Mouse (Mus musculus) MEL (cell line): ENCODE measurements around the gene Cdh19. TPM values are rescaled to one million over a fixed set of nuclear protein-coding genes. Genes with fewer than 3 reads are reported as not detected.

Experiments
- DNase-seq: peaks from one replicate; pipeline ENCODE4 v3.0.0; 2011; ENCODE audit warnings: low read depth, low spot score
- H3K27ac ChIP-seq: 2 replicates; pipeline ENCODE4 v1.5.1; 2012; ENCODE audit warnings: low read depth, mild to moderate bottlenecking, control low read depth, low read length, moderate library complexity; ENCODE audit not compliant: control insufficient read depth
- H3K27me3 ChIP-seq, 2 experiments: fragments of 150-350 bp in 1 of 2; sonication (generic) in 1 of 2; 2 replicates each; pipeline ENCODE4 v1.6.1; 2012; ENCODE audit warnings: low read length in 2 of 2, mild to moderate bottlenecking in 2 of 2, improper control_type of control experiment in 1 of 2, moderate library complexity in 1 of 2; ENCODE audit not compliant: insufficient read depth in 2 of 2, control insufficient read depth in 1 of 2
- H3K36me3 ChIP-seq, 2 experiments: 2 replicates each; pipeline ENCODE4 v1.6.1; 2012 to 2014; ENCODE audit warnings: low read length in 2 of 2, improper control_type of control experiment in 1 of 2, inconsistent platforms in 1 of 2, mild to moderate bottlenecking in 1 of 2; ENCODE audit not compliant: insufficient read depth in 2 of 2, control insufficient read depth in 1 of 2
- H3K4me1 ChIP-seq, 2 experiments: fragments of 150-350 bp in 1 of 2; sonication (generic) in 1 of 2; 2 replicates each; pipeline ENCODE4 v1.6.1; 2012; ENCODE audit warnings: low read length in 2 of 2, improper control_type of control experiment in 1 of 2, mild to moderate bottlenecking in 1 of 2; ENCODE audit not compliant: insufficient read depth in 2 of 2, control insufficient read depth in 1 of 2
- H3K4me3 ChIP-seq, 2 experiments: fragments of 150-350 bp in 1 of 2; sonication (generic) in 1 of 2; 2 replicates each; pipeline ENCODE4 v1.5.1; 2012; ENCODE audit warnings: low read depth in 2 of 2, low read length in 2 of 2, mild to moderate bottlenecking in 2 of 2, moderate library complexity in 2 of 2, control low read depth in 1 of 2, improper control_type of control experiment in 1 of 2; ENCODE audit not compliant: control insufficient read depth in 1 of 2, insufficient read depth in 1 of 2
- H3K79me2 ChIP-seq: 2 replicates; pipeline ENCODE4 v1.6.1; 2012; ENCODE audit warnings: mild to moderate bottlenecking, low read length, moderate library complexity; ENCODE audit not compliant: control insufficient read depth, poor library complexity, insufficient read depth
- H3K9ac ChIP-seq: 2 replicates; pipeline ENCODE4 v1.6.1; 2012; ENCODE audit warnings: low read depth, mild to moderate bottlenecking, control low read depth, low read length, moderate library complexity; ENCODE audit not compliant: control insufficient read depth, poor library complexity, severe bottlenecking
- H3K9me3 ChIP-seq: fragments of 150-350 bp; sonication (generic); replicated peaks from 2 replicates; pipeline ENCODE4 v1.6.1; 2012; ENCODE audit warnings: mild to moderate bottlenecking, low read length, improper control_type of control experiment, moderate library complexity; ENCODE audit not compliant: insufficient read depth
- BHLHE40 ChIP-seq: IDR thresholded peaks from 2 replicates; pipeline ENCODE4 v1.6.1; 2012; ENCODE audit warnings: low read depth, mild to moderate bottlenecking, inconsistent platforms, low read length, improper control_type of control experiment, borderline replicate concordance
- CHD1 ChIP-seq: IDR thresholded peaks from 2 replicates; pipeline ENCODE4 v1.6.1; 2012; ENCODE audit warnings: low read depth, mild to moderate bottlenecking, inconsistent platforms, low read length, improper control_type of control experiment
- CHD2 ChIP-seq: IDR thresholded peaks from 2 replicates; pipeline ENCODE4 v1.6.1; 2011; ENCODE audit warnings: low read length, improper control_type of control experiment
- CTCF ChIP-seq, 3 experiments: IDR thresholded peaks in 2 of 3; conservative IDR thresholded peaks in 1 of 3; 2 replicates each; pipeline ENCODE4 v1.5.1; 2011 to 2012; ENCODE audit warnings: low read length in 3 of 3, low read depth in 2 of 3, mild to moderate bottlenecking in 2 of 3, improper control_type of control experiment in 1 of 3, inconsistent platforms in 1 of 3, mixed read lengths in 1 of 3, moderate library complexity in 1 of 3; ENCODE audit not compliant: control insufficient read depth in 1 of 3, insufficient read depth in 1 of 3, poor library complexity in 1 of 3, severe bottlenecking in 1 of 3
- E2F4 ChIP-seq: IDR thresholded peaks from 2 replicates; pipeline ENCODE4 v1.6.1; 2011; ENCODE audit warnings: low read depth, low read length, improper control_type of control experiment, borderline replicate concordance
- ELF1 ChIP-seq: IDR thresholded peaks from 2 replicates; pipeline ENCODE4 v1.6.1; 2014; ENCODE audit warnings: low read depth, mild to moderate bottlenecking, inconsistent platforms, low read length, improper control_type of control experiment, moderate library complexity
- EP300 ChIP-seq, 2 experiments: IDR thresholded peaks; 2 replicates each; pipeline ENCODE4 v1.6.1; 2011; ENCODE audit warnings: improper control_type of control experiment in 2 of 2, low read length in 2 of 2, low read depth in 1 of 2, mild to moderate bottlenecking in 1 of 2
- ETS1 ChIP-seq: IDR thresholded peaks from 2 replicates; pipeline ENCODE4 v1.6.1; 2012; ENCODE audit warnings: low read depth, mild to moderate bottlenecking, inconsistent platforms, low read length, improper control_type of control experiment, moderate library complexity
- GABPA ChIP-seq: IDR thresholded peaks from 2 replicates; pipeline ENCODE4 v1.6.1; 2012; ENCODE audit warnings: low read depth, mild to moderate bottlenecking, inconsistent platforms, low read length, improper control_type of control experiment, moderate library complexity
- GATA1 ChIP-seq: IDR thresholded peaks from 2 replicates; pipeline ENCODE4 v1.6.1; 2011; ENCODE audit warnings: low read depth, low read length, improper control_type of control experiment
- HCFC1 ChIP-seq: IDR thresholded peaks from 2 replicates; pipeline ENCODE4 v1.6.1; 2012; ENCODE audit warnings: low read depth, mild to moderate bottlenecking, inconsistent platforms, low read length, improper control_type of control experiment, moderate library complexity
- JUND ChIP-seq: IDR thresholded peaks from 2 replicates; pipeline ENCODE4 v1.6.1; 2011; ENCODE audit warnings: low read depth, mild to moderate bottlenecking, improper control_type of control experiment, low read length
- KAT2A ChIP-seq: conservative IDR thresholded peaks from 2 replicates; pipeline ENCODE4 v1.6.1; 2012; ENCODE audit warnings: low read depth, low read length, improper control_type of control experiment, inconsistent platforms
- MAZ ChIP-seq: IDR thresholded peaks from 2 replicates; pipeline ENCODE4 v1.6.1; 2012; ENCODE audit warnings: low read depth, mild to moderate bottlenecking, inconsistent platforms, low read length, improper control_type of control experiment
- MEF2A ChIP-seq: IDR thresholded peaks from 2 replicates; pipeline ENCODE4 v1.6.1; 2014; ENCODE audit warnings: low read depth, mild to moderate bottlenecking, inconsistent platforms, low read length, improper control_type of control experiment; ENCODE audit not compliant: poor library complexity, insufficient replicate concordance, severe bottlenecking; ENCODE audit errors: extremely low read depth
- MXI1 ChIP-seq: IDR thresholded peaks from 2 replicates; pipeline ENCODE4 v1.6.1; 2011; ENCODE audit warnings: mild to moderate bottlenecking, low read depth, low read length, improper control_type of control experiment
- MYB ChIP-seq: IDR thresholded peaks from 2 replicates; pipeline ENCODE4 v1.6.1; 2011; ENCODE audit warnings: mild to moderate bottlenecking, low read depth, low read length, improper control_type of control experiment
- NELFE ChIP-seq: IDR thresholded peaks from 2 replicates; pipeline ENCODE4 v1.6.1; 2011; ENCODE audit warnings: low read depth, low read length, improper control_type of control experiment
- NRF1 ChIP-seq: IDR thresholded peaks from 2 replicates; pipeline ENCODE4 v1.6.1; 2014; ENCODE audit warnings: low read depth, mild to moderate bottlenecking, inconsistent platforms, low read length, improper control_type of control experiment, moderate library complexity; ENCODE audit not compliant: poor library complexity, insufficient read depth, severe bottlenecking
- POLR2AphosphoS2 ChIP-seq: IDR thresholded peaks from 2 replicates; pipeline ENCODE4 v1.6.1; 2011; ENCODE audit warnings: low read length, improper control_type of control experiment
- POLR2AphosphoS5 ChIP-seq: IDR thresholded peaks from 2 replicates; pipeline ENCODE4 v1.6.1; 2012; ENCODE audit warnings: low read depth, borderline replicate concordance, mild to moderate bottlenecking, inconsistent platforms, low read length, moderate library complexity, mixed read lengths
- RAD21 ChIP-seq: IDR thresholded peaks from 2 replicates; pipeline ENCODE4 v1.6.1; 2011; ENCODE audit warnings: mild to moderate bottlenecking, low read depth, low read length, improper control_type of control experiment
- RCOR1 ChIP-seq: IDR thresholded peaks from 2 replicates; pipeline ENCODE4 v1.6.1; 2012; ENCODE audit warnings: low read depth, mild to moderate bottlenecking, inconsistent platforms, low read length, improper control_type of control experiment
- SIN3A ChIP-seq: IDR thresholded peaks from 2 replicates; pipeline ENCODE4 v1.6.1; 2012; ENCODE audit warnings: low read length, improper control_type of control experiment, inconsistent platforms
- SMC3 ChIP-seq: IDR thresholded peaks from 2 replicates; pipeline ENCODE4 v1.6.1; 2011; ENCODE audit warnings: low read depth, low read length, improper control_type of control experiment
- TBP ChIP-seq: IDR thresholded peaks from 2 replicates; pipeline ENCODE4 v1.8.0; 2011; ENCODE audit warnings: low read depth, low read length, improper control_type of control experiment
- TCF12 ChIP-seq: IDR thresholded peaks from 2 replicates; pipeline ENCODE4 v1.6.1; 2014; ENCODE audit warnings: low read depth, mild to moderate bottlenecking, inconsistent platforms, low read length, improper control_type of control experiment, moderate library complexity
- UBTF ChIP-seq: IDR thresholded peaks from 2 replicates; pipeline ENCODE4 v1.6.1; 2012; ENCODE audit warnings: low read depth, mild to moderate bottlenecking, inconsistent platforms, low read length, improper control_type of control experiment, moderate library complexity, borderline replicate concordance; ENCODE audit not compliant: insufficient read depth
- USF1 ChIP-seq: IDR thresholded peaks from 2 replicates; pipeline ENCODE4 v1.6.1; 2014; ENCODE audit warnings: low read depth, mild to moderate bottlenecking, inconsistent platforms, low read length, improper control_type of control experiment, moderate library complexity
- USF2 ChIP-seq, 2 experiments: IDR thresholded peaks; 2 replicates each; pipeline ENCODE4 v1.6.1; 2011 to 2012; ENCODE audit warnings: improper control_type of control experiment in 2 of 2, low read length in 2 of 2, borderline replicate concordance in 1 of 2, inconsistent platforms in 1 of 2, low read depth in 1 of 2, mild to moderate bottlenecking in 1 of 2; ENCODE audit not compliant: insufficient read depth in 1 of 2
- ZC3H11A ChIP-seq: IDR thresholded peaks from 2 replicates; pipeline ENCODE4 v1.6.1; 2012; ENCODE audit warnings: low read depth, mild to moderate bottlenecking, inconsistent platforms, low read length, improper control_type of control experiment
- ZMIZ1 ChIP-seq: IDR thresholded peaks from 2 replicates; pipeline ENCODE4 v1.6.1; 2012; ENCODE audit warnings: low read depth, mild to moderate bottlenecking, inconsistent platforms, low read length, improper control_type of control experiment, moderate library complexity
- ZNF384 ChIP-seq: IDR thresholded peaks from 2 replicates; pipeline ENCODE4 v1.6.1; 2012; ENCODE audit warnings: low read depth, mild to moderate bottlenecking, inconsistent platforms, low read length, improper control_type of control experiment
- polyA plus RNA-seq, 2 experiments: library from polyadenylated mRNA; stranded (reverse) in 1 of 2; unstranded in 1 of 2; fragments of >175 nt in 1 of 2; fragments of >200 nt in 1 of 2; gene quantifications; 2 replicates each; pipeline versions ENCODE4 v1.2.1 to v1.2.4; 2012; ENCODE audit warnings: low replicate concordance in 2 of 2, low read depth in 1 of 2; ENCODE audit not compliant: insufficient read length in 2 of 2, insufficient read depth in 1 of 2, missing spikeins in 1 of 2
- total RNA-seq: library from RNA; depleted of rRNA; stranded (reverse); fragments of 300-350 nt; gene quantifications from 2 replicates; pipeline ENCODE4 v1.2.3, GENCODE M21; 2012

Gene Cdh19
- total and polyA plus RNA-seq, 3 experiments: not detected

GRCm38 (mm10) chr1:110909218-110909617, 68.2 kb downstream of the Cdh19 start:
- Histone ChIP-seq H3K9ac (no peak overlapping the region), H3K4me3 (peak overlapping the region in 1 of 2 experiments; percentile 15; a peak in 1 of 4 replicates), H3K4me1 (peaks cover 3 to 8% of the 10 kb centered on the region in 2 experiments), H3K79me2 (no peaks in the 10 kb centered on the region), H3K27me3 (no peaks in the 10 kb centered on the region), H3K36me3 (peaks cover 0 to 12% of the 10 kb centered on the region in 2 experiments; a peak in 2 of 4 replicates), H3K27ac (peak overlapping the region; percentile 89), H3K9me3 (no peaks in the 10 kb centered on the region)
- TF ChIP-seq NELFE (no peak), MXI1 (no peak), UBTF (no peak), POLR2AphosphoS5 (no peak), TBP (no peak), MYB (peak; percentile 47; the same call in 1 of the 2 replicates), ETS1 (peak; percentile 65; the same call in 1 of the 2 replicates), ELF1 (peak; percentile 37; the same call in 1 of the 2 replicates), KAT2A (no peak), ZMIZ1 (no peak), HCFC1 (no peak), BHLHE40 (no peak), CTCF (IDR thresholded peaks at IDR 0.05 in 2 of 3, conservative IDR thresholded peaks at IDR 0.05 in 1 of 3; ENCODE audit: control insufficient read depth in 1 of 3, insufficient read depth in 1 of 3, low read depth in 2 of 3, low read length in 3 of 3, poor library complexity in 1 of 3, severe bottlenecking in 1 of 3) (no peak), E2F4 (no peak), GABPA (no peak), ZNF384 (0 out of 2 replicates have a peak, but pooled peaks have one; percentile 46), SMC3 (no peak), JUND (no peak), EP300 (IDR thresholded peaks at IDR 0.05; ENCODE audit: low read depth in 1 of 2, low read length in 2 of 2) (peak; percentile 75 to 86; a peak in 3 of 4 replicates), CHD2 (no peak), USF2 (IDR thresholded peaks at IDR 0.05; ENCODE audit: borderline replicate concordance in 1 of 2, insufficient read depth in 1 of 2, low read depth in 1 of 2, low read length in 2 of 2) (no peak), POLR2AphosphoS2 (no peak), RAD21 (no peak), TCF12 (peak; percentile 49; the same call in 1 of the 2 replicates), GATA1 (peak; percentile 32), RCOR1 (0 out of 2 replicates have a peak, but pooled peaks have one; percentile 46), CHD1 (no peak), MAZ (no peak), ZC3H11A (no peak), USF1 (no peak), NRF1 (no peak), SIN3A (peak; percentile 50), MEF2A (no peak)
- DNase-seq: peak; percentile 86
